Mouse (Mus musculus): ENCODE measurements around the gene Snap25. TPM values are rescaled to one million over a fixed set of nuclear protein-coding genes. Genes with fewer than 3 reads are reported as not detected.

The Snap25 gene
- polyA plus RNA-seq, 1 experiment from 2014 or later, result 0.71 TPM

GRCm38 (mm10) chr2:136788379-136788778, 75.1 kb downstream of the Snap25 start:
- Histone ChIP-seq H3K4me3 (no peak overlapping the region), H3K27ac (no peak overlapping the region), H3K27me3 (no peaks in the 10 kb centered on the region), H3K4me1 (no peaks in the 10 kb centered on the region), H3K9ac (no peak overlapping the region), H3K36me3 (no peaks in the 10 kb centered on the region), H3K4me2 (replicated peaks) (no peak overlapping the region), H3K9me3 (no peaks in the 10 kb centered on the region)
- WGBS, result 68% methylated on average over 4 of the region's 4 CpGs
- ATAC-seq (ENCODE audit: low FRiP score, low read depth), result no peak

DNA sequence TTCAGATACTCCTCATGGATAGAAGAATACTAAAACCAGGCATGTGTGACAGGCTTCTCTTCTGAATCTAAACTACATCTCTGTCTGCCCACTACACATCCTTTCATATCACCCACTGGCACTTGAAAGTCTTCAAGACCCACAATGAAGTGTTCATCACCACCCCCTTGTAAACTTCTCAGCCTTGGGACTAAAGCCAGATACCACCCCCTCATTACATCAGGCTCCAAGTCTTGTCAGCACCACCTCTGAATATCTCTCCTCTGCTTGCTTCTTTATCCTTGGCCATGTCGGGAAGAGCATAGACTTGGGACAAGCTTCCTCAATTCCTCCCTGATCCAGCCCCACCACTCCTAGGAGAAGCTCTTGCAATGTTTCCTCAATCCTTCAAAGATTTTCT, 83.3 kb downstream of the Snap25 start:
- ATAC-seq (ENCODE audit: low FRiP score, low read depth), result no peak
- H3K4me1 ChIP-seq, result no peaks in the 10 kb centered on the region
- H3K9ac ChIP-seq, result no peak overlapping the region
- no peaks in the 10 kb centered on the region for H3K9me3 ChIP-seq
- WGBS, result 78% methylated on average over 1 of the region's 1 CpGs
- no peak overlapping the region for H3K4me3 ChIP-seq
- H3K36me3 ChIP-seq, result no peaks in the 10 kb centered on the region
- H3K27me3 ChIP-seq, result no peaks in the 10 kb centered on the region
- H3K27ac ChIP-seq, result no peak overlapping the region
- no peak overlapping the region for H3K4me2 ChIP-seq (replicated peaks)

DNA sequence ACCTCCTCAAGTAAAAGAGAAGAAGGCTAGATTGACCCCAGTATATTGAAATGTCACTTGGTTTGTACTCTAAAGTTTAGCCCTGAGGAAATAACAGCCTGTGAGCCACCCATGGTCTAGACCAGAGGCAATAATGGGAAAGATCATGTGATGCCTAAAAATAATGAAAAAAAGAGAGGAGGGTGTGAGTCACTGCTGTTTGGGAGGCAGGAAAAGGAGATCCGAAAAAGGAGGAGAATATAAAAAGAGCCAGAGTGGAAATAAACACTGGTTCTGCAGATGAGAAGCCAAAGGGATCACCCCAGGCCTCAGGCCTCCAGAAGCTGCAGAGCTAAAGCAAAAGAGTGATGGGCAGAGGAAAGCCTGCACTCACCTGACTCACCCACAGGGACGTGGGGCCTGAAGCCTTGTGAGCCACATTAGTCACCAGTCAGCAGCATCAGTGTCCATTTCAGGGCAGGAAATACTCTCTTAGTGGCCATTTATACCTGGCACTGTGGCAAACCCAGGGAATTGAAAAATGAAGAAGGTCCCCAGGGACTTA, 85.7 kb downstream of the Snap25 start:
- no peaks in the 10 kb centered on the region for H3K27me3 ChIP-seq
- no peak for ATAC-seq (ENCODE audit: low FRiP score, low read depth)
- WGBS, result 74% methylated on average over 2 of the region's 2 CpGs
- no peak overlapping the region for H3K4me3 ChIP-seq
- no peak overlapping the region for H3K9ac ChIP-seq
- no peak overlapping the region for H3K27ac ChIP-seq
- no peaks in the 10 kb centered on the region for H3K9me3 ChIP-seq
- H3K4me1 ChIP-seq, result no peaks in the 10 kb centered on the region
- no peak overlapping the region for H3K4me2 ChIP-seq (replicated peaks)
- no peaks in the 10 kb centered on the region for H3K36me3 ChIP-seq

GRCm38 (mm10) chr2:136801102-136801501, 87.8 kb downstream of the Snap25 start:
- no peak overlapping the region for H3K4me3 ChIP-seq
- H3K27me3 ChIP-seq, result no peaks in the 10 kb centered on the region
- no peak overlapping the region for H3K4me2 ChIP-seq (replicated peaks)
- no peak overlapping the region for H3K9ac ChIP-seq
- ATAC-seq (ENCODE audit: low FRiP score, low read depth), result no peak
- no peak overlapping the region for H3K27ac ChIP-seq
- H3K9me3 ChIP-seq, result no peaks in the 10 kb centered on the region
- H3K36me3 ChIP-seq, result no peaks in the 10 kb centered on the region
- no peaks in the 10 kb centered on the region for H3K4me1 ChIP-seq

DNA sequence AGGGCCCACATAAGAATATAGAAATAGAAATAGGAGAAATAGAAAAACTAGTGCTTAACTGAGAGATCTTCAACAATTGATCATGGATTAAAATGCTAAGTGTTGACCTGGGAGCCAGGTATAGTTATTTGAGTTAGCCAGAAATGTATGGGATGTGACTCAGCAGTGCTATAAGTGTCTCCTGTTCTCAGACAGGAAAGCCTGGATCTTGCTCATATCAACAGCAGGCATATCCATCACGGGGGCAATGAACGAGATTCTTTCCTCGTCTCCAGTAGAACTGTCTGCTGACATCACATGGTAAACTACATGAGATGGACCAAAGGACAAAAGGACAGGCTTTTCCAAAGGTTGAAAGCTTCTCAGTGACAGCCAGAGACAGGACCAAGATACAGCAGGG, 88.8 kb downstream of the Snap25 start:
- H3K36me3 ChIP-seq, result no peaks in the 10 kb centered on the region
- H3K27me3 ChIP-seq, result no peaks in the 10 kb centered on the region
- H3K9ac ChIP-seq, result no peak overlapping the region
- H3K9me3 ChIP-seq, result no peaks in the 10 kb centered on the region
- H3K4me2 ChIP-seq (replicated peaks), result no peak overlapping the region
- no peak overlapping the region for H3K27ac ChIP-seq
- no peak for ATAC-seq (ENCODE audit: low FRiP score, low read depth)
- H3K4me3 ChIP-seq, result no peak overlapping the region
- H3K4me1 ChIP-seq, result no peaks in the 10 kb centered on the region
- WGBS, result 83% methylated on average over 3 of the region's 3 CpGs

- no peak for ATAC-seq (ENCODE audit: low FRiP score, low read depth)
- Histone ChIP-seq H3K9me3 (no peaks in the 10 kb centered on the region), H3K27me3 (no peaks in the 10 kb centered on the region), H3K4me1 (no peaks in the 10 kb centered on the region), H3K9ac (no peak overlapping the region), H3K4me2 (replicated peaks) (no peak overlapping the region), H3K36me3 (no peaks in the 10 kb centered on the region), H3K4me3 (no peak overlapping the region), H3K27ac (no peak overlapping the region)
- 88% methylated on average over 7 of the region's 7 CpGs for WGBS
These were observed 89.9 kb downstream of the Snap25 start for GRCm38 (mm10) chr2:136803142-136803541.

GRCm38 (mm10) chr2:136807992-136808726, 94.9 kb downstream of the Snap25 start:
- H3K9ac ChIP-seq, result no peak overlapping the region
- no peaks in the 10 kb centered on the region for H3K27me3 ChIP-seq
- 0 out of 2 replicates have a peak overlapping the region, but pooled peaks have one; percentile 44 for H3K27ac ChIP-seq
- no peaks in the 10 kb centered on the region for H3K36me3 ChIP-seq
- WGBS, result 38% methylated on average over 8 of the region's 8 CpGs
- peaks cover 3% of the 10 kb centered on the region; the same call in 1 of the 2 replicates for H3K4me1 ChIP-seq
- H3K4me2 ChIP-seq (replicated peaks), result no peak overlapping the region
- H3K4me3 ChIP-seq, result no peak overlapping the region
- peak; percentile 75; the same call in 1 of the 2 replicates for ATAC-seq (ENCODE audit: low FRiP score, low read depth)
- no peaks in the 10 kb centered on the region for H3K9me3 ChIP-seq

GRCm38 (mm10) chr2:136811331-136811730, 98.1 kb downstream of the Snap25 start:
- no peaks in the 10 kb centered on the region for H3K27me3 ChIP-seq
- H3K9me3 ChIP-seq, result no peaks in the 10 kb centered on the region
- ATAC-seq (ENCODE audit: low FRiP score, low read depth), result no peak
- no peak overlapping the region for H3K4me3 ChIP-seq
- no peak overlapping the region for H3K4me2 ChIP-seq (replicated peaks)
- H3K36me3 ChIP-seq, result no peaks in the 10 kb centered on the region
- H3K9ac ChIP-seq, result no peak overlapping the region
- WGBS, result 92% methylated on average over 1 of the region's 1 CpGs
- peaks cover 3% of the 10 kb centered on the region; the same call in 1 of the 2 replicates for H3K4me1 ChIP-seq
- no peak overlapping the region for H3K27ac ChIP-seq

DNA sequence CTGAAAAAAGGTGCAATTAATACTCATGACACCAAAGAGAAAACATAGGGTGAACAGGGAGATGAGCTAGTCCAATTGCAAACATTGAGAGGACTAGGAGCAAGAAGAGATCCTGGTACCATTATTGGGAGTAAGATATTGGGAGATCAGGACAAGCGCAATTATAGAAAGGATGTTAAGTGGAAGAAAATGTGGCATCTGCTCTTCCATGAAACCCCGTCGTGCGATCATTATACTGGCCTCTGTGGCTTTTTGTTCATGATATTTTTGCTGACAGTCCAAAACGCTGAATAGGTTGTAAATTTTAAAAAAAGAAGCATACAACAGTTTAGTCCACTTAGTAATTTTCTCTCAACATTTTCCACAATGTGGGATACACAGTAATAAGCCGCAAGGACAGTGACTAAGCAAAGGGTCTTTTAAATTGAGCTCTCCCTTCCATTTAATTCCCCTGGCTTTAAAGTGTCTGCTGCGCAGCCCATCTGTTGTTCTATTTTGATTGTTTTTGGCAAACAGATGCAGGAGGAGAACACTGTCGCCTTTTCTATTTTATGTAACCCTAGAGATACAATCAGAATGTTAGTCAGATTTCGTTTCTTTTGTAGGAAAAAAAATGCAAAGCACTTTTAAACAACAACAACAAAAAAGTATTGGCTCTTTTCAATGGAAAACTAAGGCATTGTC, 103.6 kb downstream of the Snap25 start:
- Histone ChIP-seq H3K36me3 (no peaks in the 10 kb centered on the region), H3K9me3 (no peaks in the 10 kb centered on the region), H3K27me3 (no peaks in the 10 kb centered on the region), H3K9ac (no peak overlapping the region), H3K4me2 (replicated peaks) (no peak overlapping the region), H3K4me3 (no peak overlapping the region), H3K4me1 (no peaks in the 10 kb centered on the region), H3K27ac (no peak overlapping the region)
- no peak for ATAC-seq (ENCODE audit: low FRiP score, low read depth)
- WGBS, result 81% methylated on average over 9 of the region's 9 CpGs

- H3K36me3 ChIP-seq, result no peaks in the 10 kb centered on the region
- H3K9ac ChIP-seq, result no peak overlapping the region
- H3K4me1 ChIP-seq, result no peaks in the 10 kb centered on the region
- H3K4me3 ChIP-seq, result no peak overlapping the region
- no peaks in the 10 kb centered on the region for H3K9me3 ChIP-seq
- H3K27me3 ChIP-seq, result no peaks in the 10 kb centered on the region
- 52% methylated on average over 5 of the region's 5 CpGs for WGBS
- H3K4me2 ChIP-seq (replicated peaks), result no peak overlapping the region
- ATAC-seq (ENCODE audit: low FRiP score, low read depth), result no peak
- H3K27ac ChIP-seq, result no peak overlapping the region
These were observed 110.8 kb downstream of the Snap25 start for GRCm38 (mm10) chr2:136823751-136824716.

DNA sequence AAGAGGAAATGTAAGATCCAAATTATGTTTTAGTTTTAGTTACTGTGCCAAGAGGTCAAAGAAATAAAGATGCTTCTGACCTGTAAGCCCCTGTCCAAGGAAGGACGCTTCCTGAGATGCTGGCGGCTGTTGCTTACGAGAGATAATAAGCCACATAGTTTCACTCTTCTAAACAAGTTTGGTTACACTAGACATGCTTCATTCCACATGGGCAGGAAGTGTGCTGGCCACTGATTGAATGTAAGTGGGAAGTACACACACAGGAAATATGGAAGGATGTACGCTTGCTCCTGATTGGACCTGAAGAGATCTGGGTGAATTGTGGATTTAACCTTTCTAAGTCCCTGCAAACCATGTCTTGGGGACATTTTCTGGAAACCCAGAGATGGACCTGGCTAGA, 114.4 kb downstream of the Snap25 start:
- H3K27me3 ChIP-seq, result no peaks in the 10 kb centered on the region
- no peak overlapping the region for H3K4me2 ChIP-seq (replicated peaks)
- no peaks in the 10 kb centered on the region for H3K4me1 ChIP-seq
- no peaks in the 10 kb centered on the region for H3K9me3 ChIP-seq
- no peak for ATAC-seq (ENCODE audit: low FRiP score, low read depth)
- no peak overlapping the region for H3K27ac ChIP-seq
- no peak overlapping the region for H3K4me3 ChIP-seq
- 83% methylated on average over 4 of the region's 4 CpGs for WGBS
- H3K9ac ChIP-seq, result no peak overlapping the region
- H3K36me3 ChIP-seq, result no peaks in the 10 kb centered on the region

Data from limb, embryonic 13.5 days (tissue).